Mouse (Mus musculus) stomach, embryonic 16.5 days (tissue): ENCODE data around the gene Ppard. TPM values are rescaled to one million over a fixed set of nuclear protein-coding genes. Genes with fewer than 3 reads are reported as not detected.

Experiments used
- ATAC-seq: fragments of 200-750 bp; cut with Nextera tagmentation; 2 replicates; pipeline ENCODE4 v1.8.0; 2017; ENCODE audit warnings: moderate number of reproducible peaks, moderate TSS enrichment; ENCODE audit not compliant: insufficient read depth, low FRiP score
- H3K27ac ChIP-seq: fragments of 300-500 bp; sonication (generic); 2 replicates; pipeline ENCODE4 v1.5.1; 2014; ENCODE audit warnings: low read length
- H3K27me3 ChIP-seq: fragments of 300-500 bp; sonication (generic); 2 replicates; pipeline ENCODE4 v1.6.1; 2014; ENCODE audit warnings: low read length, control low read depth, mixed read lengths; ENCODE audit not compliant: control insufficient read depth, insufficient read depth
- H3K36me3 ChIP-seq: fragments of 300-500 bp; sonication (generic); 2 replicates; pipeline ENCODE4 v1.6.1; 2014; ENCODE audit warnings: low read length; ENCODE audit not compliant: control insufficient read depth, insufficient read depth
- H3K4me1 ChIP-seq: fragments of 300-500 bp; sonication (generic); 2 replicates; pipeline ENCODE4 v1.6.1; 2014; ENCODE audit warnings: low read length, control low read depth, mixed read lengths; ENCODE audit not compliant: control insufficient read depth, insufficient read depth
- H3K4me2 ChIP-seq: fragments of 300-500 bp; sonication (generic); 2 replicates; pipeline ENCODE4 v1.6.1; 2014; ENCODE audit warnings: low read depth, low read length, mixed read lengths
- H3K4me3 ChIP-seq: fragments of 300-500 bp; sonication (generic); replicated peaks from 2 replicates; pipeline ENCODE4 v1.5.1; 2014; ENCODE audit warnings: mild to moderate bottlenecking, low read length
- H3K9ac ChIP-seq: fragments of 300-500 bp; sonication (generic); 2 replicates; pipeline ENCODE4 v1.6.1; 2014; ENCODE audit warnings: low read length
- H3K9me3 ChIP-seq: fragments of 300-500 bp; sonication (generic); replicated peaks from 2 replicates; pipeline ENCODE4 v1.6.1; 2016; ENCODE audit warnings: low read length, control low read depth; ENCODE audit not compliant: control insufficient read depth
- WGBS: fragments of 180-500 bp; shearing (Covaris S2); extraction: QIAGEN DNeasy Blood & Tissue Kit; methylation state at CpG from one replicate; pipeline ENCODE4 v1.1.7; 2014; 5-methylcytosine and 5-hydroxymethylcytosine counted together
- polyA plus RNA-seq: library from polyadenylated mRNA; unstranded; fragments of >200 nt; fragmentation: Nextera tagmentation; extraction: Ambion mirVana; gene quantifications from 2 replicates; pipeline ENCODE4 v1.2.1, GENCODE M21; 2015

Ppard gene
- polyA plus RNA-seq, 1 experiment from 2014 or later: 2.8 TPM

GRCm38 (mm10) chr17:28310831-28311230 is 78.3 kb downstream of the Ppard start:
- no peak overlapping the region for H3K4me2 ChIP-seq
- H3K9ac ChIP-seq: no peak overlapping the region
- no peak for ATAC-seq
- no peaks in the 10 kb centered on the region for H3K36me3 ChIP-seq
- no peaks in the 10 kb centered on the region for H3K27me3 ChIP-seq
- 75% methylated on average over 3 of the region's 3 CpGs for WGBS
- no peaks in the 10 kb centered on the region for H3K9me3 ChIP-seq
- no peak overlapping the region for H3K4me3 ChIP-seq
- no peak overlapping the region for H3K27ac ChIP-seq
- peaks cover 24% of the 10 kb centered on the region for H3K4me1 ChIP-seq

- no peaks in the 10 kb centered on the region for H3K9me3 ChIP-seq
- no peak overlapping the region for H3K9ac ChIP-seq
- H3K27ac ChIP-seq: no peak overlapping the region
- H3K36me3 ChIP-seq: peaks cover 2% of the 10 kb centered on the region; the same call in 1 of the 2 replicates
- H3K27me3 ChIP-seq: no peaks in the 10 kb centered on the region
- WGBS: 70% methylated on average over 5 of the region's 5 CpGs
- H3K4me3 ChIP-seq: no peak overlapping the region
- no peak overlapping the region for H3K4me2 ChIP-seq
- peaks cover 24% of the 10 kb centered on the region for H3K4me1 ChIP-seq
- no peak for ATAC-seq
Observed at GRCm38 (mm10) chr17:28311366-28312132, 79.0 kb downstream of the Ppard start.

DNA sequence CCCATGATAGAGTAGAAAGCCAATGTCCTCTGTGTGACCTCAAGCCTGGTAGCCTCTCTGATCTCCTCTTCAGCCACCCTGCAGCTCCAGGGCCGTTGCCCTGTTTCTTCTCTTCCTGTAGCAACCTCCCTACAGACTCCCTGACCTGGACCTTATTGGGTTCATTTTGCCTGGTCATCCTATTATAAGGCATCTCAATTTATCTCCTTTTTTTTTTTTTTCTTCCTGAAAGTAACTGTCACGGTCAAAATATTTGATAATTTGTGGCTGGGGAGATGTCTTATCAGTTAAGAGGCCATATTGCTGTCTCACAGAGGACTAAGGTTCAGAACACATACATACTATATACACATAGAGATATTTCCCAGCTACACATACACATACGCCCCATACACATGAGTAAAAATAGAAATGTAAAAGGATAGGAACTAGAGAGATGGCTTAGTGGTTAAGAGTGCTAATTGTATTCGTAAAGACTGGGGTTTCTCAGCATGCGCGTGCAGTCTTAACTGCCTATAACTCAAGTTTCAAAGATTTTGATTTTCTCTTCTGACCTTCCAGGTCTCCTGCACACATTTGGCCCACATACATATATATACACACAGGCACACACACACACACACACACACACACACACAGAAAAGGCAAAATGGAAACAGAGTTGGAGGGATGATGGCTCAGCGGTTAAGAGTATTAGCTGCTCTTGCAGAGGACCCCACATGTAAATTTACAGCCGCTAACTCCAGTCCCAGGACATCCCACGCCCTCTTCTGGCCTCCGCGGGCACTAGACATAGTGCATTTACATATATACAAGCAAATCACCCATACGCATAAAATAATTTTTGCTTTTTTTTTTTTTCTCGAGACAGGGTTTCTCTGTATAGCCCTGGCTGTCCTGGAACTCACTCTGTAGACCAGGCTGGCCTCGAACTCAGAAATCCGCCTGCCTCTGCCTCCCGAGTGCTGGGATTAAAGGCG is 80.0 kb downstream of the Ppard start:
- ATAC-seq: no peak
- Histone ChIP-seq H3K27ac (peak overlapping the region; percentile 73), H3K36me3 (peaks cover 7% of the 10 kb centered on the region), H3K4me1 (peaks cover 24% of the 10 kb centered on the region), H3K27me3 (no peaks in the 10 kb centered on the region), H3K9me3 (no peaks in the 10 kb centered on the region), H3K9ac (peak overlapping the region; percentile 43), H3K4me3 (peak overlapping the region; percentile 88), H3K4me2 (peak overlapping the region; percentile 54)
- WGBS: 21% methylated on average over 17 of the region's 17 CpGs

- Histone ChIP-seq H3K4me3 (peak within 1 kb of the TSS; percentile 88), H3K27ac (peak within 1 kb of the TSS; percentile 95), H3K4me1 (peaks cover 22% of the 10 kb centered on the region), H3K4me2 (peak within 1 kb of the TSS; percentile 79), H3K9ac (peak within 1 kb of the TSS; percentile 96), H3K9me3 (no peaks in the 10 kb centered on the region), H3K27me3 (no peaks in the 10 kb centered on the region), H3K36me3 (peaks cover 11% of the 10 kb centered on the region)
- WGBS: under 1% methylated on average over 69 of the region's 69 CpGs
- ATAC-seq: peak; percentile 97
Observed at GRCm38 (mm10) chr17:28313212-28313879, 80.8 kb downstream of the Ppard start, which contains the start of gene Fance. Fance (plus strand) TSS chr17:28313519.

DNA sequence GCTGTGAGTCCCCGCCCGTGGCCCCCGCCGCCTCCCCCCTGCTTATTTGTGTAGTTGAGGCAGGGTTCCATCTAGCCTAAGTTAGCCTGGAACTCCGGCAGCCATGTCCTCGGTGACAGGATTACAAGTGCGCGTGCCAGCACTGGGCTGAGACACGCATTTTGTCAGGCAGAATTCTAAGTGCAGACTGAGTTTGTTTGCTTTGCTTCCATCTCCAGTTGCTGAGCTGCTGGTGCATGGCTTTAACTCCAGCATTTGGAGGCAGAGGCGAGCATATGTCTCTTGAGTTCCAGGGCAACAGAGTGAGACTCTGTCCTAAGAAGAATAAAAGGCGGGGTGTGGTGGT is 81.4 kb downstream of the Ppard start:
- ATAC-seq: peak; percentile 26; the same call in 1 of the 2 replicates
- H3K9ac ChIP-seq: peak overlapping the region; percentile 96
- H3K4me2 ChIP-seq: peak overlapping the region; percentile 79
- no peaks in the 10 kb centered on the region for H3K9me3 ChIP-seq
- H3K27me3 ChIP-seq: no peaks in the 10 kb centered on the region
- H3K4me1 ChIP-seq: peaks cover 18% of the 10 kb centered on the region
- peaks cover 12% of the 10 kb centered on the region for H3K36me3 ChIP-seq
- peak overlapping the region; percentile 95 for H3K27ac ChIP-seq
- H3K4me3 ChIP-seq: peak overlapping the region; percentile 88
- WGBS: under 1% methylated on average over 11 of the region's 11 CpGs

DNA sequence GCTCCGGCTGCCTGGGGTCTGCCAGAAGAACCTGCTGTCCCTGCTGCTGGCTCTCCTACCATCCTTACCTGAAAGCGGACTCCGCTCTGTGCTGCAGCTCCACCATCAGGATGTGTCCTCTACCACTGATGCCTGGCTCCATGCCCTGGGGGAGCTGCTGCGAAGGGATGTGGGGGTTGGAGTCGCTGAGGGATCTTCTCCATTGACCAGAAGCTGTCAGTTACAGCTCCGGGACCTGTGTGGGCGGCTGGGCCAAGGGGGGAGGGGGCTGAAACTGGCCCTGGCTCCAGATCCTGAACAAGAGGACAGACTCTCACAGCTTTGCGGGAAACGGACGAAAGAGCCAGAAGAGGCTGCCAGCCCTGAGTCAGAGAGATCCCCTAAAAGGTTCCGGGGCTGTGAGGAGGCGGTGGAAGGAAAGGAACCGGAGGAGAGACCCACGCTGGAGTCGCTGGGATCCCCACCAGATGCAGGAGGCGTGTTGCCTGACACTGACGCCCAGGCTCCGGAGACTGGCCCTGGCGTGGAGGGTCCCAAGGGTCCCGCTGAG is 83.2 kb downstream of the Ppard start:
- Histone ChIP-seq H3K4me2 (no peak overlapping the region), H3K9me3 (no peaks in the 10 kb centered on the region), H3K4me1 (peaks cover 18% of the 10 kb centered on the region), H3K27ac (no peak overlapping the region), H3K4me3 (no peak overlapping the region), H3K27me3 (no peaks in the 10 kb centered on the region), H3K36me3 (peaks cover 21% of the 10 kb centered on the region), H3K9ac (no peak overlapping the region)
- 82% methylated on average over 20 of the region's 20 CpGs for WGBS
- no peak for ATAC-seq

DNA sequence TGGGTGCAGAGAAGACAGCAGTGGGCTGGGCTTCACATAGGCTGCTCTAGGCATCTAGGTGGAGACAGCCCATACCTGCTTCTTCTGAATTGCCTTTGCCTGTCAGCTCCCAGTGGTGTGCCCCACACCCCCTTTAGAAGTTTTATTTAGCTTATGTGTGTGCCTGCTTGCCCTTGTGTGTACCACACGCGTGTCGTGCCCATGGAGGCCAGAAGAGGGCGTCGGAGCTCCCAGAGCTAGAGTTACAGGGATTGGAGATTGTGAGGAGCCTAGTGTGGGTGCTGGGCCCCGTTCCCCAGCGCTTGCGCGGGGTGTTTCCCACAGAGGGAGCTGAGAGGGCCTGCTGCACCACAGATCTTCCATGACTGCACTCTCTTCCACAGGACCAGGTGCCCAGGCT is 84.0 kb downstream of the Ppard start:
- Histone ChIP-seq H3K36me3 (peaks cover 21% of the 10 kb centered on the region), H3K4me3 (no peak overlapping the region), H3K4me2 (no peak overlapping the region), H3K4me1 (peaks cover 18% of the 10 kb centered on the region), H3K9me3 (no peaks in the 10 kb centered on the region), H3K9ac (no peak overlapping the region), H3K27me3 (no peaks in the 10 kb centered on the region), H3K27ac (no peak overlapping the region)
- 88% methylated on average over 9 of the region's 9 CpGs for WGBS
- ATAC-seq: no peak

GRCm38 (mm10) chr17:28317091-28317490 is 84.6 kb downstream of the Ppard start:
- WGBS: 63% methylated on average over 8 of the region's 8 CpGs
- peaks cover 21% of the 10 kb centered on the region for H3K36me3 ChIP-seq

More at GRCm38 (mm10) chr17:28317091-28317490, 84.6 kb downstream of the Ppard start:
- Histone ChIP-seq H3K4me1 (peaks cover 18% of the 10 kb centered on the region), H3K27ac (no peak overlapping the region), H3K4me2 (no peak overlapping the region), H3K4me3 (no peak overlapping the region), H3K27me3 (no peaks in the 10 kb centered on the region), H3K9ac (no peak overlapping the region), H3K9me3 (no peaks in the 10 kb centered on the region)
- ATAC-seq: no peak
